Mouse (Mus musculus): ENCODE results near the gene Tmem19.

DNA sequence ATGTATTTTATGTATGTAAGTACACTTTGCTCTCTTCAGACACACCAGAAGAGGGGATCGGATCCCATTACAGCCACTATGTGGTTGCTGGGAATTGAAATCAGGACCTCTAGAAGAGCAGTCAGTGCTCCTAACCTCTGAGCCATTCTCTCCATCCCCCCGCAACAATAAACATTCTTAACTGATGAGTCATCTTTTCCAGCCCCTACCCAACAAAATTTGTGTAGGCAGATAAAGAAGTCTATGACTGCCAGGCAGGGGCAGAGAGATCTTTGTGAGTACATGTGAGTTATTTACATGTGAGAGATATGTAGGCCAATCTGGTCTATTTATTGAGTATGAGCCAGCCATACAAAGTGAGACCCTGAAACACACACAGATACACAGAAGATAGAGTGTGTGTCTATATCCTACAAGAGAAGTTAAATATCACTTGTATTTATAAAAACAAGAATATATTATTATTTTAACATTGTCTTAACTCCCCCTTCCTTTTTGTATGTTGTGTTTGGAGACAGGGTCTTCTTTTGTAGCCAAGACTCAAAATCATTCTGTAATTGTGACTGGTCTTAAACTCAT is 19.3 kb upstream of the Tmem19 start:
- TF ChIP-seq CTCF (IDR thresholded peaks at IDR 0.05; ENCODE audit: borderline replicate concordance, insufficient read depth, low read depth, low read length) (no peak), POLR2A (IDR thresholded peaks at IDR 0.05; ENCODE audit: borderline replicate concordance, insufficient read depth, low read length) (no peak)

Data from cerebellum, adult 2 months (tissue).